Mouse (Mus musculus): ENCODE data around the gene Map3k5.
"Not testable (repeated sequence)": the region's sequence is repeated elsewhere in the genome, so short reads cannot be mapped to it uniquely, and the experiment has no call there.

The Map3k5 gene

DNA sequence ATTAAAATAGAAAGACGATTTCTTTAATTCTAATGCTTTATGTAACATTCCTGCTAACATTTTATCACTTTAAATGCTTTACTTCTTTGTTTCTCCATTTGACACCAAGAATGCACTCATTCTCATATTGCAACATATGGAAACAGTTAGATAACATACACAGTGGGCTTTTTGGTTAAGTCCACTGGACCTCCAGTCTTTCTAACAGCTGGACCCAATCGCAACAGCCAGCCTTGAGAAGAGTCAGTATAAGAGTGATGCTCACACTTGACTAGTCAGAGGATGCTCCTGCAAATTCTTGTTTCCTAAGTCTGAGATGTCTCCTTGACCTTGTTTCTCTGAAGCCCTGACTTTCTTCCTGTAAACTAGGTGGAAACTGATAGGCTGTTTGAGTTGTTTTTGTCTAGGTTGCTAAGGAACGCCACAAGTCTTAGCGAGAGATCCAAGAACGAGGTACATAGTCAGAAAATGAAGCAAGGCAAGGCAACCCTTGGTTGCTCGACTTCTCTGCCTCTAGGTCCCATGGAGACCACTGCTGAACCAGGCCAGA is 26.6 kb downstream of the Map3k5 start:
- H3K4me1 ChIP-seq (replicated peaks; ENCODE audit: low read depth, low read length), result no peaks in the 10 kb centered on the region; the same call in 1 of the 2 replicates
- H3K9me3 ChIP-seq (ENCODE audit: low read length), result no peaks in the 10 kb centered on the region
- no peak for TF ChIP-seq POU5F1 (IDR thresholded peaks at IDR 0.05; ENCODE audit: borderline replicate concordance, low read length)
- H3K36me3 ChIP-seq (ENCODE audit: insufficient read depth, low read length), result no peaks in the 10 kb centered on the region
- H3K27me3 ChIP-seq (ENCODE audit: insufficient read depth, low read length), result no peaks in the 10 kb centered on the region
- H3K4me3 ChIP-seq (replicated peaks; ENCODE audit: low read length), result no peak overlapping the region

GRCm38 (mm10) chr10:19962746-19963145 is 28.5 kb downstream of the Map3k5 start:
- Histone ChIP-seq H3K4me3 (replicated peaks; ENCODE audit: low read length) (no peak overlapping the region), H3K27me3 (ENCODE audit: insufficient read depth, low read length) (no peaks in the 10 kb centered on the region), H3K36me3 (ENCODE audit: insufficient read depth, low read length) (no peaks in the 10 kb centered on the region), H3K4me1 (replicated peaks; ENCODE audit: low read depth, low read length) (no peaks in the 10 kb centered on the region; the same call in 1 of the 2 replicates), H3K9me3 (ENCODE audit: low read length) (no peaks in the 10 kb centered on the region)
- TF ChIP-seq NANOG (IDR thresholded peaks at IDR 0.05; ENCODE audit: borderline replicate concordance, low read length), result no peak
- TF ChIP-seq CTCF (conservative IDR thresholded peaks at IDR 0.05; ENCODE audit: low read length), result no peak
- no peak for TF ChIP-seq POU5F1 (IDR thresholded peaks at IDR 0.05; ENCODE audit: borderline replicate concordance, low read length)

GRCm38 (mm10) chr10:19963206-19963605 is 28.9 kb downstream of the Map3k5 start:
- TF ChIP-seq CTCF (conservative IDR thresholded peaks at IDR 0.05; ENCODE audit: low read length), result no peak
- TF ChIP-seq POU5F1 (IDR thresholded peaks at IDR 0.05; ENCODE audit: borderline replicate concordance, low read length), result no peak
- TF ChIP-seq NANOG (IDR thresholded peaks at IDR 0.05; ENCODE audit: borderline replicate concordance, low read length), result no peak
- no peaks in the 10 kb centered on the region; the same call in 1 of the 2 replicates for H3K4me1 ChIP-seq (replicated peaks; ENCODE audit: low read depth, low read length)
- no peak overlapping the region for H3K4me3 ChIP-seq (replicated peaks; ENCODE audit: low read length)
- no peaks in the 10 kb centered on the region for H3K9me3 ChIP-seq (ENCODE audit: low read length)
- H3K27me3 ChIP-seq (ENCODE audit: insufficient read depth, low read length), result no peaks in the 10 kb centered on the region
- no peaks in the 10 kb centered on the region for H3K36me3 ChIP-seq (ENCODE audit: insufficient read depth, low read length)

- Histone ChIP-seq H3K4me1 (replicated peaks; ENCODE audit: low read depth, low read length) (no peaks in the 10 kb centered on the region; the same call in 1 of the 2 replicates), H3K27me3 (ENCODE audit: insufficient read depth, low read length) (no peaks in the 10 kb centered on the region), H3K4me3 (replicated peaks; ENCODE audit: low read length) (no peak overlapping the region), H3K36me3 (ENCODE audit: insufficient read depth, low read length) (no peaks in the 10 kb centered on the region), H3K9me3 (ENCODE audit: low read length) (no peaks in the 10 kb centered on the region)
- no peak for TF ChIP-seq POU5F1 (IDR thresholded peaks at IDR 0.05; ENCODE audit: borderline replicate concordance, low read length)
- no peak for TF ChIP-seq NANOG (IDR thresholded peaks at IDR 0.05; ENCODE audit: borderline replicate concordance, low read length)
- TF ChIP-seq CTCF (conservative IDR thresholded peaks at IDR 0.05; ENCODE audit: low read length), result no peak
Observed at GRCm38 (mm10) chr10:19964105-19964504, 29.8 kb downstream of the Map3k5 start.

DNA sequence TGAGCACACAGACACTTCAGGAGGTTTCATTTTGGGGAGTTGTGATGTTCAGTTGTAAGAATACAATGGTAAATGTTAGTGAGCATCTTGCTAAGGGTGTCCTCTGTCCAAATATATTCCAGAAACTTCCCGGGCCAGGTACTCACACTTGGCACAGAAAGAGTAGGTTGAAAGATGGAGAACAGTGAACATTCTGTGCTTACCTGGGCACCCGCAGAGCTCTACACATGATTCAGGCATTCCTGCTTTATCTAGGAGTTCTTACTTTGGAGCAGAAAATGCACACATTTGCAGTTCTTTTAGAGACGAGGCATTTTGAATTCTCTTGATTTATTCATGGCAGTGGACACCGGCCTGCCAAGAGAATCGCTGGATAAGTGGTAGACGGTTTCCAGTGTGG is 32.3 kb downstream of the Map3k5 start:
- no peaks in the 10 kb centered on the region for H3K9me3 ChIP-seq (ENCODE audit: low read length)
- H3K4me1 ChIP-seq (replicated peaks; ENCODE audit: low read depth, low read length), result no peaks in the 10 kb centered on the region; the same call in 1 of the 2 replicates
- no peak for TF ChIP-seq NANOG (IDR thresholded peaks at IDR 0.05; ENCODE audit: borderline replicate concordance, low read length)
- no peak for TF ChIP-seq CTCF (conservative IDR thresholded peaks at IDR 0.05; ENCODE audit: low read length)
- TF ChIP-seq POU5F1 (IDR thresholded peaks at IDR 0.05; ENCODE audit: borderline replicate concordance, low read length), result no peak
- no peaks in the 10 kb centered on the region for H3K27me3 ChIP-seq (ENCODE audit: insufficient read depth, low read length)
- H3K36me3 ChIP-seq (ENCODE audit: insufficient read depth, low read length), result no peaks in the 10 kb centered on the region
- H3K4me3 ChIP-seq (replicated peaks; ENCODE audit: low read length), result no peak overlapping the region

DNA sequence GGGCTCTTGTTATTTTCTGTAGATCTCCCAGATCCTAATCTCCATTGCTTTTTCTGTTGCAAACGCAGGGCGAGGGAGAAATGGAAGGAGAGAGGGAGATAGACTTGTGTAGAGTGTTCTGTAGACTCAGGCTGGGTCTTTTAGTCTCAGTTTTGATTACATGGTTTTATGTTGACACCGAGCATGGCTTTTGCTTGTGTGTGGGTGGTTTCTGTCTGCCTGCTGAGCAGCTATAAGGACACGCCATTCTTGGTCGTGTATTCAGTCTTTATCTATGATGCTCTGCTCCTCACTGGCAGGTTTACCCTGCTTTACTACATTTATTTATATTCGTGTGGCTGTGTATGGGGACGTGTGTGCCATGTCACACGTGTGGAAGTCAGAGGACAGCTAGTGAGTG is 34.2 kb downstream of the Map3k5 start:
- no peaks in the 10 kb centered on the region for H3K9me3 ChIP-seq (ENCODE audit: low read length)
- H3K4me3 ChIP-seq (replicated peaks; ENCODE audit: low read length), result no peak overlapping the region
- no peaks in the 10 kb centered on the region; the same call in 1 of the 2 replicates for H3K4me1 ChIP-seq (replicated peaks; ENCODE audit: low read depth, low read length)
- TF ChIP-seq POU5F1 (IDR thresholded peaks at IDR 0.05; ENCODE audit: borderline replicate concordance, low read length), result no peak
- TF ChIP-seq NANOG (IDR thresholded peaks at IDR 0.05; ENCODE audit: borderline replicate concordance, low read length), result no peak
- TF ChIP-seq CTCF (conservative IDR thresholded peaks at IDR 0.05; ENCODE audit: low read length), result no peak
- no peaks in the 10 kb centered on the region for H3K36me3 ChIP-seq (ENCODE audit: insufficient read depth, low read length)
- H3K27me3 ChIP-seq (ENCODE audit: insufficient read depth, low read length), result no peaks in the 10 kb centered on the region

- H3K4me1 ChIP-seq (replicated peaks; ENCODE audit: low read depth, low read length), result no peaks in the 10 kb centered on the region; the same call in 1 of the 2 replicates
- TF ChIP-seq POU5F1 (IDR thresholded peaks at IDR 0.05; ENCODE audit: borderline replicate concordance, low read length) (no peak), CTCF (conservative IDR thresholded peaks at IDR 0.05; ENCODE audit: low read length) (no peak), NANOG (IDR thresholded peaks at IDR 0.05; ENCODE audit: borderline replicate concordance, low read length) (no peak)
- H3K4me3 ChIP-seq (replicated peaks; ENCODE audit: low read length), result no peak overlapping the region
- H3K9me3 ChIP-seq (ENCODE audit: low read length), result no peaks in the 10 kb centered on the region
- no peaks in the 10 kb centered on the region for H3K36me3 ChIP-seq (ENCODE audit: insufficient read depth, low read length)
- no peaks in the 10 kb centered on the region for H3K27me3 ChIP-seq (ENCODE audit: insufficient read depth, low read length)
Observed at GRCm38 (mm10) chr10:19969831-19970460, 35.7 kb downstream of the Map3k5 start.

GRCm38 (mm10) chr10:19971491-19971890 is 37.2 kb downstream of the Map3k5 start:
- not testable (repeated sequence) for H3K4me1 ChIP-seq (replicated peaks; ENCODE audit: low read depth, low read length); H3K36me3 ChIP-seq (ENCODE audit: insufficient read depth, low read length); H3K4me3 ChIP-seq (replicated peaks; ENCODE audit: low read length); H3K27me3 ChIP-seq (ENCODE audit: insufficient read depth, low read length); H3K9me3 ChIP-seq (ENCODE audit: low read length)
